Mouse (Mus musculus) small intestine, adult 2 months (tissue): ENCODE data around the gene Ajap1. TPM values are rescaled to one million over a fixed set of nuclear protein-coding genes. Genes with fewer than 3 reads are reported as not detected.

Source experiments
- H3K27ac ChIP-seq: fragments of 200-500 bp; 2 replicates; pipeline ENCODE4 v1.5.1; 2012; ENCODE audit warnings: low read depth, low read length, control low read depth, inconsistent platforms; ENCODE audit not compliant: insufficient read depth
- H3K27me3 ChIP-seq: fragments of 200-500 bp; 2 replicates; pipeline ENCODE4 v1.6.1; 2012; ENCODE audit warnings: mild to moderate bottlenecking, moderate library complexity, low read length, inconsistent platforms; ENCODE audit not compliant: control insufficient read depth, insufficient read depth
- H3K36me3 ChIP-seq: fragments of 200-500 bp; 2 replicates; pipeline ENCODE4 v1.6.1; 2012; ENCODE audit warnings: mild to moderate bottlenecking, low read length, control low read depth, inconsistent platforms; ENCODE audit not compliant: control insufficient read depth, insufficient read depth
- H3K4me1 ChIP-seq: fragments of 200-500 bp; 2 replicates; pipeline ENCODE4 v1.6.1; 2012; ENCODE audit warnings: low read length, inconsistent platforms, mixed read lengths; ENCODE audit not compliant: control insufficient read depth, insufficient read depth, insufficient read length
- H3K4me3 ChIP-seq: fragments of 200-500 bp; 2 replicates; pipeline ENCODE4 v1.5.1; 2012; ENCODE audit warnings: low read depth, mild to moderate bottlenecking, control low read depth, inconsistent platforms, low read length, moderate library complexity
- CTCF ChIP-seq: fragments of 200-500 bp; IDR thresholded peaks from 2 replicates; pipeline ENCODE4 v1.5.1; 2012; ENCODE audit warnings: low read depth, mild to moderate bottlenecking, control low read depth, inconsistent platforms, low read length, moderate library complexity, mixed read lengths; ENCODE audit not compliant: insufficient replicate concordance, insufficient read length; ENCODE audit errors: extremely low read depth
- POLR2A ChIP-seq: fragments of 200-500 bp; IDR thresholded peaks from 2 replicates; pipeline ENCODE4 v1.6.1; 2012; ENCODE audit warnings: low read depth, mild to moderate bottlenecking, control low read depth, inconsistent platforms, low read length, moderate library complexity
- WGBS: fragments of 180-500 bp; shearing (Covaris S2); methylation state at CpG from one replicate; pipeline ENCODE4 v1.1.7; 2018; 5-methylcytosine and 5-hydroxymethylcytosine counted together
- polyA plus RNA-seq: library from polyadenylated mRNA; depleted of rRNA; stranded (reverse); fragments of >200 nt; gene quantifications from 2 replicates; pipeline ENCODE4 v1.2.3, GENCODE M21; 2012

The Ajap1 gene
- polyA plus RNA-seq, 1 experiment, result 0.08 TPM

- TF ChIP-seq POLR2A, result no peak
- no peak for TF ChIP-seq CTCF
- no peaks in the 10 kb centered on the region for H3K36me3 ChIP-seq
- no peak overlapping the region for H3K27ac ChIP-seq
- peaks cover 19% of the 10 kb centered on the region for H3K27me3 ChIP-seq
- no peak overlapping the region for H3K4me3 ChIP-seq
- no peaks in the 10 kb centered on the region for H3K4me1 ChIP-seq
- 7% methylated on average over 19 of the region's 19 CpGs for WGBS
These were observed 1.9 kb downstream of the Ajap1 start for GRCm38 (mm10) chr4:153480551-153481262.

- WGBS, result 40% methylated on average over 8 of the region's 8 CpGs
- no peaks in the 10 kb centered on the region for H3K36me3 ChIP-seq
- TF ChIP-seq CTCF (no peak), POLR2A (no peak)
- H3K4me1 ChIP-seq, result no peaks in the 10 kb centered on the region
- H3K27ac ChIP-seq, result no peak overlapping the region
- H3K27me3 ChIP-seq, result peaks cover 19% of the 10 kb centered on the region
- H3K4me3 ChIP-seq, result no peak overlapping the region
These were observed 3.5 kb downstream of the Ajap1 start for GRCm38 (mm10) chr4:153479144-153479543.

- H3K4me3 ChIP-seq, result no peak overlapping the region
- H3K4me1 ChIP-seq, result no peaks in the 10 kb centered on the region
- WGBS, result 64% methylated on average over 4 of the region's 4 CpGs
- no peak overlapping the region for H3K27ac ChIP-seq
- H3K36me3 ChIP-seq, result no peaks in the 10 kb centered on the region
- TF ChIP-seq POLR2A (no peak), CTCF (no peak)
- H3K27me3 ChIP-seq, result no peaks in the 10 kb centered on the region
These were observed 8.9 kb downstream of the Ajap1 start for GRCm38 (mm10) chr4:153473480-153474252.

GRCm38 (mm10) chr4:153469712-153470111 lies 12.9 kb downstream of the Ajap1 start:
- Histone ChIP-seq H3K27me3 (no peaks in the 10 kb centered on the region), H3K27ac (no peak overlapping the region), H3K4me3 (no peak overlapping the region), H3K36me3 (no peaks in the 10 kb centered on the region), H3K4me1 (no peaks in the 10 kb centered on the region)
- TF ChIP-seq POLR2A, result no peak
- TF ChIP-seq CTCF, result no peak
- WGBS, result 86% methylated on average over 15 of the region's 15 CpGs

GRCm38 (mm10) chr4:153459934-153460333 lies 22.7 kb downstream of the Ajap1 start:
- no peak overlapping the region for H3K4me3 ChIP-seq
- H3K4me1 ChIP-seq, result no peaks in the 10 kb centered on the region
- H3K27me3 ChIP-seq, result no peaks in the 10 kb centered on the region
- no peak for TF ChIP-seq POLR2A
- TF ChIP-seq CTCF, result no peak
- no peaks in the 10 kb centered on the region for H3K36me3 ChIP-seq
- 77% methylated on average over 15 of the region's 15 CpGs for WGBS
- H3K27ac ChIP-seq, result no peak overlapping the region

GRCm38 (mm10) chr4:153459503-153459902 lies 23.1 kb downstream of the Ajap1 start:
- no peaks in the 10 kb centered on the region for H3K36me3 ChIP-seq
- H3K27ac ChIP-seq, result no peak overlapping the region
- H3K27me3 ChIP-seq, result no peaks in the 10 kb centered on the region
- WGBS, result 90% methylated on average over 9 of the region's 9 CpGs
- H3K4me3 ChIP-seq, result no peak overlapping the region
- TF ChIP-seq CTCF (no peak), POLR2A (no peak)
- H3K4me1 ChIP-seq, result no peaks in the 10 kb centered on the region

GRCm38 (mm10) chr4:153458821-153459220 lies 23.8 kb downstream of the Ajap1 start:
- WGBS, result 90% methylated on average over 15 of the region's 15 CpGs
- no peak for TF ChIP-seq POLR2A
- TF ChIP-seq CTCF, result no peak
- H3K27me3 ChIP-seq, result no peaks in the 10 kb centered on the region
- H3K4me3 ChIP-seq, result no peak overlapping the region
- H3K36me3 ChIP-seq, result no peaks in the 10 kb centered on the region
- no peak overlapping the region for H3K27ac ChIP-seq
- no peaks in the 10 kb centered on the region for H3K4me1 ChIP-seq
